Mouse (Mus musculus) cerebellum, postnatal 36 days (tissue): Measurements from ENCODE around the gene Lgi4.
A peak's percentile ranks its signal among the peaks of the same experiment; 100 is the strongest.

Experiments used
- DNase-seq, 2 experiments: peaks; one replicate each; pipeline ENCODE4 v3.0.0; 2021 to 2022; ENCODE audit warnings: mixed read lengths in 2 of 2

Lgi4 gene

GRCm38 (mm10) chr7:31059108-31059507 is at the start of gene Lgi4:
Gene Lgi4 (plus strand): TSS chr7:31059342.
- peak; percentile 85 to 87 for DNase-seq

GRCm38 (mm10) chr7:31012971-31013370 is 46.2 kb upstream of the Lgi4 start:
- no peak for DNase-seq

- DNase-seq: no peak
Measured at GRCm38 (mm10) chr7:31017104-31017901, 41.8 kb upstream of the Lgi4 start.

- no peak for DNase-seq
Measured at GRCm38 (mm10) chr7:31028609-31029008, 30.5 kb upstream of the Lgi4 start.

GRCm38 (mm10) chr7:31030717-31031116 is 28.4 kb upstream of the Lgi4 start:
- no peak for DNase-seq

GRCm38 (mm10) chr7:31031731-31032130 is 27.4 kb upstream of the Lgi4 start:
- no peak for DNase-seq

- no peak for DNase-seq
Measured at GRCm38 (mm10) chr7:31033409-31034165, 25.6 kb upstream of the Lgi4 start.

- DNase-seq: no peak
Measured at GRCm38 (mm10) chr7:31034789-31035188, 24.4 kb upstream of the Lgi4 start.

GRCm38 (mm10) chr7:31035291-31035690 is 23.9 kb upstream of the Lgi4 start:
- no peak for DNase-seq

GRCm38 (mm10) chr7:31036917-31037316 is 22.2 kb upstream of the Lgi4 start:
- no peak for DNase-seq

GRCm38 (mm10) chr7:31037675-31038074 is 21.5 kb upstream of the Lgi4 start:
- no peak for DNase-seq

- DNase-seq: no peak
Measured at GRCm38 (mm10) chr7:31039011-31039410, 20.1 kb upstream of the Lgi4 start.

GRCm38 (mm10) chr7:31040281-31041022 is 18.7 kb upstream of the Lgi4 start:
- DNase-seq: no peak

GRCm38 (mm10) chr7:31041023-31041407 is 18.1 kb upstream of the Lgi4 start:
- no peak for DNase-seq

GRCm38 (mm10) chr7:31041662-31042315 is 17.4 kb upstream of the Lgi4 start:
- no peak for DNase-seq

GRCm38 (mm10) chr7:31042431-31042910 is 16.7 kb upstream of the Lgi4 start, which contains the start of gene Fxyd5:
Gene Fxyd5 (minus strand): TSS chr7:31042481.
- DNase-seq: no peak

- DNase-seq: peak; percentile 74 to 76
Measured at GRCm38 (mm10) chr7:31049135-31049845, 9.9 kb upstream of the Lgi4 start.

- peak in 1 of 2 experiments; percentile 47 for DNase-seq
Measured at GRCm38 (mm10) chr7:31049846-31050281, 9.3 kb upstream of the Lgi4 start.

- DNase-seq: no peak
Measured at GRCm38 (mm10) chr7:31050487-31050886, 8.7 kb upstream of the Lgi4 start.

GRCm38 (mm10) chr7:31050921-31051320 is 8.2 kb upstream of the Lgi4 start:
- peak; percentile 55 to 57 for DNase-seq

- peak; percentile 51 to 59 for DNase-seq
Measured at GRCm38 (mm10) chr7:31051321-31052021, 7.7 kb upstream of the Lgi4 start, which contains the start of gene Fxyd7. Gene Fxyd7 (minus strand): TSS chr7:31051467.
